Mouse (Mus musculus) C2C12 (cell line): ENCODE data around the gene Timm23.

ENCODE experiments used
- CTCF ChIP-seq: IDR thresholded peaks from one replicate; pipeline ENCODE4 v1.5.1; 2011; ENCODE audit not compliant: control insufficient read depth, insufficient read depth, insufficient read length
- MYOD1 ChIP-seq: IDR thresholded peaks from one replicate; pipeline ENCODE4 v1.6.1; 2011; ENCODE audit warnings: low read depth; ENCODE audit not compliant: control insufficient read depth, insufficient read length

GRCm38 (mm10) chr14:32175310-32175709, 26.4 kb downstream of the Timm23 start:
- TF ChIP-seq MYOD1 = no peak
- TF ChIP-seq CTCF = no peak
